Mouse (Mus musculus): ENCODE measurements around the gene Btbd17.

DNA sequence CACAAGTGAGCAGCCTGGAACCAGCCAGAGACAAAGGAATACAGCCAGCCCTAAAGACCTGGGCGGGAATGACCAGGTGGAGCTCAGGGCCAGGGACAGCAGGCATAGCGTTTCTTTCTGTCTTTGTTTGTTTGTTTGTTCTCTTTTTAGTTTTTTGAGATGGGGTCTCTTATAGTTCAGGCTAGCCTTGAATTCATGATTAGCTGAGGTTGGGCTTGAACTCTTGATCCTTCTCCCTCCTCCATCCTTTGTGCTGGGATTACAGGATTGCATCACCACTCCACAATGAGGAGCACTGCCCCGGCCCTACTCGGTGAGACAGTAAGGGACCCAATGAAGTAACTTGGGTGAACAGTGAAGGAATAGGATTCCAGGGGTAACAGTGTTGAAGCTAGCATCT is 1.1 kb downstream of the Btbd17 start:
- TF ChIP-seq CTCF (IDR thresholded peaks at IDR 0.05; ENCODE audit: extremely low read depth, insufficient read length, insufficient replicate concordance, low read depth, low read length) (no peak), POLR2A (IDR thresholded peaks at IDR 0.05; ENCODE audit: low read depth, low read length) (no peak)

All from small intestine, adult 2 months (tissue).